Mouse (Mus musculus) cerebellum, adult (tissue): ENCODE data around the gene Nfatc2.

Experiments
- ATAC-seq: cut with Nextera tagmentation; 2 replicates; pipeline ENCODE4 v1.9.2; 2017; ENCODE audit warnings: mild to moderate bottlenecking, moderate library complexity, mixed read lengths; ENCODE audit not compliant: insufficient number of reproducible peaks, low FRiP score, low TSS enrichment

Gene Nfatc2

GRCm38 (mm10) chr2:168450977-168451376 lies 150.5 kb downstream of the Nfatc2 start:
- no peak for ATAC-seq

- no peak for ATAC-seq
Measured at GRCm38 (mm10) chr2:168448054-168448453, 153.4 kb downstream of the Nfatc2 start.

GRCm38 (mm10) chr2:168447601-168448000 lies 153.9 kb downstream of the Nfatc2 start:
- ATAC-seq: no peak

- ATAC-seq: peak; percentile 61
Measured at GRCm38 (mm10) chr2:168445211-168445810, 156.1 kb downstream of the Nfatc2 start.

GRCm38 (mm10) chr2:168444126-168444525 lies 157.3 kb downstream of the Nfatc2 start:
- ATAC-seq: no peak

GRCm38 (mm10) chr2:168441494-168441893 lies 160.0 kb downstream of the Nfatc2 start:
- no peak for ATAC-seq

- ATAC-seq: peak; percentile 75
Measured at GRCm38 (mm10) chr2:168440918-168441328, 160.5 kb downstream of the Nfatc2 start.

GRCm38 (mm10) chr2:168438981-168439452 lies 162.4 kb downstream of the Nfatc2 start:
- no peak for ATAC-seq

- no peak for ATAC-seq
Measured at GRCm38 (mm10) chr2:168434187-168434586, 167.3 kb downstream of the Nfatc2 start.

- no peak for ATAC-seq
Measured at GRCm38 (mm10) chr2:168433392-168433791, 168.1 kb downstream of the Nfatc2 start.

GRCm38 (mm10) chr2:168432394-168432793 lies 169.1 kb downstream of the Nfatc2 start:
- ATAC-seq: no peak

GRCm38 (mm10) chr2:168429598-168429997 lies 171.9 kb downstream of the Nfatc2 start:
- no peak for ATAC-seq

GRCm38 (mm10) chr2:168428375-168428901 lies 173.0 kb downstream of the Nfatc2 start:
- ATAC-seq: no peak
